Mouse (Mus musculus) midbrain, embryonic 14.5 days (tissue): ENCODE results near the gene Olfr1371. TPM values are rescaled to one million over a fixed set of nuclear protein-coding genes. Genes with fewer than 3 reads are reported as not detected.

Experiments used
- ATAC-seq: fragments of 200-750 bp; cut with Nextera tagmentation; 2 replicates; pipeline ENCODE4 v1.8.0; 2017; ENCODE audit warnings: moderate number of reproducible peaks, moderate library complexity; ENCODE audit not compliant: low FRiP score, low TSS enrichment
- DNase-seq: peaks from one replicate; pipeline ENCODE4 v3.0.0-alpha.2; 2015
- H3K27ac ChIP-seq: fragments of 300-500 bp; sonication (generic); replicated peaks from 2 replicates; pipeline ENCODE4 v1.5.1; 2014; ENCODE audit warnings: mild to moderate bottlenecking, low read depth, low read length, moderate library complexity
- H3K27me3 ChIP-seq: fragments of 300-500 bp; sonication (generic); 2 replicates; pipeline ENCODE4 v1.6.1; 2014; ENCODE audit warnings: low read length, control low read depth, mixed read lengths; ENCODE audit not compliant: control insufficient read depth, insufficient read depth
- H3K36me3 ChIP-seq: fragments of 300-500 bp; sonication (generic); 2 replicates; pipeline ENCODE4 v1.6.1; 2014; ENCODE audit warnings: low read length, control low read depth; ENCODE audit not compliant: control insufficient read depth, insufficient read depth
- H3K4me1 ChIP-seq: fragments of 300-500 bp; sonication (generic); 2 replicates; pipeline ENCODE4 v1.6.1; 2014; ENCODE audit warnings: mild to moderate bottlenecking, antibody characterized with exemption, low read length, control low read depth; ENCODE audit not compliant: control insufficient read depth, insufficient read depth
- H3K4me2 ChIP-seq: fragments of 300-500 bp; sonication (generic); 2 replicates; pipeline ENCODE4 v1.6.1; 2014; ENCODE audit warnings: mild to moderate bottlenecking, low read length, moderate library complexity
- H3K4me3 ChIP-seq: fragments of 300-500 bp; sonication (generic); replicated peaks from 2 replicates; pipeline ENCODE4 v1.5.1; 2014; ENCODE audit warnings: low read depth, low read length
- H3K9ac ChIP-seq: fragments of 300-500 bp; sonication (generic); replicated peaks from 2 replicates; pipeline ENCODE4 v1.6.1; 2014; ENCODE audit warnings: mild to moderate bottlenecking, low read length, moderate library complexity
- H3K9me3 ChIP-seq: fragments of 300-500 bp; sonication (generic); 2 replicates; pipeline ENCODE4 v1.6.1; 2016; ENCODE audit warnings: low read length, control low read depth, mixed read lengths; ENCODE audit not compliant: control insufficient read depth
- WGBS: fragments of 180-500 bp; shearing (Covaris S2); extraction: QIAGEN DNeasy Blood & Tissue Kit; methylation state at CpG from one replicate; pipeline ENCODE4 v1.1.7; 2014; 5-methylcytosine and 5-hydroxymethylcytosine counted together
- polyA plus RNA-seq: library from polyadenylated mRNA; unstranded; fragments of >200 nt; fragmentation: Nextera tagmentation; extraction: Ambion mirVana; gene quantifications from 2 replicates; pipeline ENCODE4 v1.2.1, GENCODE M21; 2014

Olfr1371 gene
- not detected in 2 replicates for polyA plus RNA-seq

DNA sequence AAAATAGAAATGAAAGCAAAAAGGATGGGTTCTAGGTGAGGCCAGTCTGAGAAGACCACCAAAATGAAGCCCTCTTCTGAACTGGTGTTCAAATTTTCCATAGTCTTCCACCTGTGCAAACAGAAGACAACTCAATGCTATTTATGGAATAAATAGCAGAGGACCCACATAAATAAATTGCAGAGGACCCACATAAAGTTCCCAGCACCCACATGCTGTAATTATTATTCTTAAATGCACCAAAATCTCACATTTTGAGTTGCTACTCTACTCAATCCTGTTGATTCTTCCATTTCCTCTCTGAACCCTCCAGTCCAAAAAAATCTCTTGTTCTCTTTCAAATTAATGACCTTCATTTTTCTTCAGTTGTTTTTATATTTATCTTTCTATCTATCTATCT is at the start of gene Olfr1371:
Gene Olfr1371 (minus strand): TSS at position 101 of the 400 bp plus-strand sequence.
- Histone ChIP-seq H3K9me3 (no peaks in the 10 kb centered on the region), H3K4me1 (no peaks in the 10 kb centered on the region), H3K4me2 (no peak within 1 kb of the TSS), H3K27ac (no peak within 1 kb of the TSS), H3K9ac (no peak within 1 kb of the TSS), H3K4me3 (no peak within 1 kb of the TSS), H3K27me3 (no peaks in the 10 kb centered on the region), H3K36me3 (no peaks in the 10 kb centered on the region)
- DNase-seq, result no peak
- ATAC-seq, result no peak

DNA sequence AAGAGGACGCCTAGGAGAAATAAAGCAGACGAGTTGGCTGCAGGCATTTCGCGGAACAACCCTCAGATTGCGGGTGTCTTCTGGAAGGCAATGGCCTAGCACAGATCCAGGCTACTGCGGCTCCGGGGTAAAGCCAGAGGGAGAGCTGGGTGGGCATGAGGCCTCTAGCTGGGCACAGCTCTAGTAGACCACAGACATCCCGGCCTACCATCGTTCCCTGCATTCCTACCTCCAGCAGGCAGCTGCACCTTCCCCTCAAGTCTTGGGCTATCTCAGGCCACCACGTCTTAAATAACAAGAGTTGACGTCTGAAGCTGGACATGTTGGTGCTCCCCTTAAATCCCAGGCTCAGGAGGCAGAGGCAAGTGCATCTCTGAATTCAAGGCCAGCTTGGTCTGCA is 48.6 kb upstream of the Olfr1371 start:
- 92% methylated on average over 11 of the region's 11 CpGs for WGBS
- ATAC-seq, result no peak
- no peak overlapping the region for H3K9ac ChIP-seq
- no peak overlapping the region for H3K4me3 ChIP-seq
- no peaks in the 10 kb centered on the region for H3K9me3 ChIP-seq
- H3K4me1 ChIP-seq, result no peaks in the 10 kb centered on the region
- no peak for DNase-seq
- no peak overlapping the region for H3K4me2 ChIP-seq
- no peak overlapping the region for H3K27ac ChIP-seq
- no peaks in the 10 kb centered on the region for H3K27me3 ChIP-seq
- H3K36me3 ChIP-seq, result no peaks in the 10 kb centered on the region

DNA sequence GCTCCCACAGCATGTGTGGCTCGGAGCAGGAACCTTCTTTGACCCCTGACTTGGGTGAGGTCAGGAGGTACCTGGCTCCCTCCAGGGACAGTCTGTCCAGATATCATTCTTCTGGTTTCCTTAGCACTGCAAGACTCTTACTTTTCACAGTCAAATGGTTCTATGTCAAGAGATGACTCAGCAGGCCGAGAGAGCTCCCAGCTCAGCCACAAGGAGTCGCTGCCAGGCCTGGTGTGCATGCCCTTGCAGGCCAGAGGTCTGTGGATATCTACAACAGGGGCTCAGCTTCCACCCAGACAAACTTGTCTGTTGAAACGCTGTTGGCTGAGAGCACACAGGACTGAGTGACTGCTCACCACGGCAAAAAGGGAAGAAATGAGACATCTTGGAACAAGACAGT is 48.1 kb upstream of the Olfr1371 start:
- Histone ChIP-seq H3K27me3 (no peaks in the 10 kb centered on the region), H3K4me3 (no peak overlapping the region), H3K9ac (no peak overlapping the region), H3K9me3 (no peaks in the 10 kb centered on the region), H3K36me3 (no peaks in the 10 kb centered on the region), H3K27ac (no peak overlapping the region), H3K4me2 (no peak overlapping the region), H3K4me1 (no peaks in the 10 kb centered on the region)
- peak; percentile 46 for DNase-seq
- ATAC-seq, result no peak
- 63% methylated on average over 5 of the region's 5 CpGs for WGBS

DNA sequence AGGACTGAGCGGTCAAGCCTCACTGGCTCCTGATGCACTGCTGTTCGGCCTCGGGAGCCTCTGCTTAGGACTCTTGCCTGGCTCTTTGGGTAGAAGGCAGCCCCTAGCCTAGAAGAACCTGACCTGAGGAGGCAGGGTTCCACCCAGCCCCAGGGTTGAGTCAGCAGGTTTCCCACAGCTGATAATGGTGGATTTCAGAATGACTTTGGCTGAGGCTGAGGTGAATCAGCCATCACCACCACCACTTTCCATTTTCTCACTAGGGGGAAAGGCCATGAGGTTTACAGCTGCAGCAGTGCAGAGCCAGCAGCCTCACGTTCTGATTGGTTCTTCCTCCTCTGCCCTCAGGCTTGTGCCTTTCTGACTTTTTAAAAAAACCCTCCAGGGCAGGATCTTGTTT is 47.1 kb upstream of the Olfr1371 start:
- H3K4me1 ChIP-seq, result no peaks in the 10 kb centered on the region
- H3K4me2 ChIP-seq, result no peak overlapping the region
- H3K36me3 ChIP-seq, result no peaks in the 10 kb centered on the region
- WGBS, result 55% methylated on average over 4 of the region's 4 CpGs
- H3K27ac ChIP-seq, result no peak overlapping the region
- H3K27me3 ChIP-seq, result no peaks in the 10 kb centered on the region
- DNase-seq (no peak), ATAC-seq (no peak)
- no peaks in the 10 kb centered on the region for H3K9me3 ChIP-seq
- no peak overlapping the region for H3K4me3 ChIP-seq
- H3K9ac ChIP-seq, result no peak overlapping the region

DNA sequence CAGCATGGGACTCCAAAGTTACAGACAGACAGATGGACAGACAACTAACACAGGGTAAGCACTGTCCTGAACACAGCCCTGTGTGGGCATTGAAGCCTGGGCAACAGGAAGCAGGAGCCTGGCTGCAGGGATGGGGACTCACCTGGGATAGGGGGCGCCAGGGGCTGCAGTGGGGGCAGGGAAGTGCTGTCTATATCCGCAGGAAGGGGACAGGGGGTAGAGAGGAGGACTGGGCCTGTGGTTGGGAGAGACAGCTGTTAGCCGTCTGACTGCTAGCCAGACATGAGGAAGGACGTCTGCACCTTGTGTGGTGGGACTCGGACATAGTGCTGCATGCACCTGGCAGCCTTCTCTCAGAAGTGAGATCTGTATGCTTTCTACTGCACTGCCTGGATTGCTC is 44.9 kb upstream of the Olfr1371 start:
- Histone ChIP-seq H3K4me1 (no peaks in the 10 kb centered on the region), H3K27me3 (no peaks in the 10 kb centered on the region), H3K9me3 (no peaks in the 10 kb centered on the region), H3K9ac (no peak overlapping the region), H3K27ac (no peak overlapping the region), H3K36me3 (no peaks in the 10 kb centered on the region), H3K4me3 (no peak overlapping the region), H3K4me2 (no peak overlapping the region)
- WGBS, result 83% methylated on average over 5 of the region's 5 CpGs
- no peak for ATAC-seq
- no peak for DNase-seq

DNA sequence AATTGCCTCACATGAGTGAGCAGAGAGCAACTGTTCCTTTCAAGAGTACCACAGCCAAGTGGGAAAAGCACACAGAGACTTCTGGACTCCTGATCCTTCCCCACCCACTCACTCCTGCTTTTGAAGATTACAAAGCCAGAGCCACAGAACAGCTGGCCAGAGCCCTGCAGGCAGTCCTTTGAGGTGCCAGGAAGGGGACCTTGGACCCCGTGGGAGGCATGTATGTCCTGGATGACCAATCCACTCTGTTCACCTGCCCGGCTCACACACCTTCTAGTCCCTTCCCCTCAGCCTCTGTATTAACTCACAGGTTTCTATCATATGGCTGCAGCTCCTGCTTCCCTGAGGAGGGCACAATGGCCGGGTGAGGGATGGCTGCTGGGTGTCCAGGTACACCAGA is 43.6 kb upstream of the Olfr1371 start:
- Histone ChIP-seq H3K9ac (no peak overlapping the region), H3K9me3 (no peaks in the 10 kb centered on the region), H3K27ac (no peak overlapping the region), H3K4me2 (no peak overlapping the region), H3K27me3 (no peaks in the 10 kb centered on the region), H3K36me3 (no peaks in the 10 kb centered on the region), H3K4me3 (no peak overlapping the region), H3K4me1 (no peaks in the 10 kb centered on the region)
- DNase-seq (no peak), ATAC-seq (no peak)
- 93% methylated on average over 3 of the region's 3 CpGs for WGBS

DNA sequence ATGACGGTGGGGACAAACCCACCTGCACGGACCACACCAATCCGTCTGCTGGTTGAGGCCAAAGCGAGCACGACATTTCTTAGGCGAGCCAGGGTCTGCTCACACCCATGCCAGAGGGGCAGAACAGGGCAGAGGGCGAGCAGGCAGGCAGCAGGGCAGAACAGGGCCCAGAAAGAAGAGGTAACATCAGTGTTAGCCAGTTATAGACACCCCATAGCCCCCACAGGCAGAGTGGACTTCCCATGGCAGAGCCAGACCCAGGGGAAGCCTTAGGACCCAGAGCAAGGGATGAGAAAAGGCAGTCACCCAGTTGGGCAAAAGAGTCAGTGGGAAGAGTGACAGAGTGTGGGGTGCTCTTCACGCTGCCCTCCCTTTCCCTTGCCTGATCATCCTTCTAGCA is 41.3 kb upstream of the Olfr1371 start:
- H3K27me3 ChIP-seq, result no peaks in the 10 kb centered on the region
- H3K4me3 ChIP-seq, result no peak overlapping the region
- no peak overlapping the region for H3K4me2 ChIP-seq
- H3K9me3 ChIP-seq, result no peaks in the 10 kb centered on the region
- no peak for DNase-seq
- H3K36me3 ChIP-seq, result 0 out of 2 replicates have a peak, but pooled peaks cover 5% of the 10 kb centered on the region
- H3K9ac ChIP-seq, result no peak overlapping the region
- no peak for ATAC-seq
- no peaks in the 10 kb centered on the region for H3K4me1 ChIP-seq
- no peak overlapping the region for H3K27ac ChIP-seq
- 90% methylated on average over 8 of the region's 8 CpGs for WGBS

DNA sequence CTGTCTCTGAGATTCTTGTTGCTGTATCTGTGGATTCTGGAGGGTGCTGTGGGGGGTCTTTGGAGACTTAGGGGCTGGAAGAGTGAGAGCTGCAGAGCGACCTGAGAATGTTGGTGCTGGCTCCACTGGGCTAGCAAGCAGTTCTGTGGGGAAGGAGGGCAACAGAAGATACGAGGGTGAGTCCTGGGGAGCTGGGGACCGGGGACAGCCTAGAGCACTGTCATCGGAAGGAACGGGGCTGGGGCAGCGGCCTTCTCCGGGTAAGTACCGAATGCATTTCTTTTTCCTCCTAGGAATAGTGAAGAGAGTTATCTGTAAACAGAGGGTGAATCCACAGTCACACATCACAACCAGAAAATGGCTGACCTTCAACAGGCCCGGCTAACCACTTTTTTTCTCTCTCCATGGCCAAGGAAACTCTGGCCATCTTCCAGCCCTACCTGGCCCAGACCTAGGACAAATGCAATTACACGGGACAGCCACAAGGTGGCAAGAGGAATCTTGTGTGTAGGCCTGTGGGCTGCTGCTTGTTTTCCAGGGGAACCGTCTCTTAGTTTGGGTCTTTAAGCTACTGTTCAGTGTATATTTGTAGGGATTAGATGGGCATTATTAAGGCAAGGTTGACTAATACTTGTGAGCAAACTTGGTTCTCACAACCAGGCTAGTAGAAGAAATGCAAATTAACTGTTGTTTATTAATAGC is 40.0 kb upstream of the Olfr1371 start:
- peak; percentile 88 for DNase-seq

DNA sequence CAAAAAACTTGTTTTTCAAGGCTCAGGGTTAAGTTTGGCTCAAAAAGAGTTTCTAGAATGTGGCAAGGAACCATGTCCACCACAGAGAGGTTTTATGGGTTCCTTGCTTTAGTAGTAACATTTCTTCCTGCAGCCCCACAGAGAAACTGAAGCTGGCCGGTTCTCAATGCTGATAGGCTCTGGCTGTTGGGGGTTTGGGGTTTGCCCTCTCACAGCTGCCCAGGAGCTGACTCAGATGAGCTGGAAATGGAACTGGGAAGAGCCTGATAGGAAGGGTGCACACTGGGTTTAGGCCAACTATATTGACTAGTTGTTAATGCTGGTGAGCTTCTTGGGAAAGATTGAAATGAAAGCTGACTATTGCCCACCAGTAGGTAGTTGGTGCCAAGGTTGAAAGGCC is 38.9 kb upstream of the Olfr1371 start:
- no peaks in the 10 kb centered on the region for H3K27me3 ChIP-seq
- H3K9ac ChIP-seq, result no peak overlapping the region
- H3K27ac ChIP-seq, result no peak overlapping the region
- H3K4me1 ChIP-seq, result no peaks in the 10 kb centered on the region
- H3K4me2 ChIP-seq, result no peak overlapping the region
- WGBS, result 84% methylated on average over 1 of the region's 1 CpGs
- no peak overlapping the region for H3K4me3 ChIP-seq
- no peaks in the 10 kb centered on the region for H3K9me3 ChIP-seq
- H3K36me3 ChIP-seq, result peaks cover 27% of the 10 kb centered on the region
- no peak for ATAC-seq
- no peak for DNase-seq

More for the DNA sequence above, 40.0 kb upstream of the Olfr1371 start:
- Histone ChIP-seq H3K27me3 (no peaks in the 10 kb centered on the region), H3K4me1 (no peaks in the 10 kb centered on the region), H3K4me3 (no peak overlapping the region), H3K27ac (no peak overlapping the region), H3K9me3 (no peaks in the 10 kb centered on the region), H3K4me2 (no peak overlapping the region), H3K9ac (no peak overlapping the region), H3K36me3 (peaks cover 15% of the 10 kb centered on the region; the same call in 1 of the 2 replicates)
- ATAC-seq, result no peak
- 70% methylated on average over 11 of the region's 11 CpGs for whole genome bisulfite sequencing
